Mouse (Mus musculus): ENCODE data around the gene Rab22a. TPM values are rescaled to one million over a fixed set of nuclear protein-coding genes. Genes with fewer than 3 reads are reported as not detected.
"Not testable (repeated sequence)": the region's sequence is repeated elsewhere in the genome, so short reads cannot be mapped to it uniquely, and the experiment has no call there.

The Rab22a gene
- polyA plus RNA-seq, 1 experiment, result 24.6 TPM

GRCm38 (mm10) chr2:173689835-173690234, 30.3 kb downstream of the Rab22a start:
- no peak overlapping the region for H3K4me3 ChIP-seq (ENCODE audit: insufficient read depth, low read depth, low read length)
- no peak overlapping the region for H3K27ac ChIP-seq (replicated peaks; ENCODE audit: low read depth, low read length)
- no peaks in the 10 kb centered on the region for H3K4me1 ChIP-seq (ENCODE audit: control insufficient read depth, insufficient read depth, insufficient read length, low read length)

DNA sequence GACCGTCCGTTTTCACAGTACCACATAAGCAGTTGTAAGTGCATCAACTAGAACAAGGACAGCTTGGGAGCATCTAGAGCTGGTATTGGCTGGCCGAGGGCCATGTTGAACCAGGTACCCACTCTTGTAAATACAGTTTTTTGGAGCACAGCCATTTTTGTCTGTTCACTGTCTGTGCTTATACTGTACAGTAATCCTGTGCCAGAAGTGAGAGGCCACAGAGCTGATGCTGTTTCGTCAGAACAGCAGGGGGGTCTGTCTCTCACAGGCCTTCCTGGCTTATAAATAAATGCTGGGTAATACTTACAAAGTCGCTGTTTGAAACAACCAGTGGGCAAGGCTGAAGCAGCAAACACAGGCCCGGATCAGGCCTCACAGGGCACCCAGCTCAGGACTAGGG, 32.2 kb downstream of the Rab22a start:
- H3K27ac ChIP-seq (replicated peaks; ENCODE audit: low read depth, low read length), result no peak overlapping the region
- H3K4me3 ChIP-seq (ENCODE audit: insufficient read depth, low read depth, low read length), result no peak overlapping the region
- no peaks in the 10 kb centered on the region for H3K4me1 ChIP-seq (ENCODE audit: control insufficient read depth, insufficient read depth, insufficient read length, low read length)

DNA sequence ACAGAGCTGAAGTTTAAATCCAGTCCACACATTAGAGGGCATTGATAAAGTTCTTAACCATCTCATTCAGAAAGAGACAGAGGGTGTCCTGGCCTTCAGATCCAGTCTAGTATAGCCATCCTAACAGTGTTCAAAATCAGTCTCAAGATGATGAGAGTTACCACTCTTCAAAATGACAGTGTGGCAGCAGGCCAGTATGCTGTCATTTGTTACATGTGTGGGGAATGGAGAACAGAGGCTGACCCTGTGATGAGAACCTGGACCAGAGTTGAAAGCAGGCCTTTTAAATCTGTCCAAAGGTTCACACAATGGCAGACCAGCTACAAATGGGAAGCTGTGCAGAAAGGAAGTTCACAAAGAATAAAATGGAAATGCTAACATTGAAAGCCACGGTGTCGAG, 33.1 kb downstream of the Rab22a start:
- no peaks in the 10 kb centered on the region for H3K4me1 ChIP-seq (ENCODE audit: control insufficient read depth, insufficient read depth, insufficient read length, low read length)
- H3K4me3 ChIP-seq (ENCODE audit: insufficient read depth, low read depth, low read length), result no peak overlapping the region
- H3K27ac ChIP-seq (replicated peaks; ENCODE audit: low read depth, low read length), result no peak overlapping the region

DNA sequence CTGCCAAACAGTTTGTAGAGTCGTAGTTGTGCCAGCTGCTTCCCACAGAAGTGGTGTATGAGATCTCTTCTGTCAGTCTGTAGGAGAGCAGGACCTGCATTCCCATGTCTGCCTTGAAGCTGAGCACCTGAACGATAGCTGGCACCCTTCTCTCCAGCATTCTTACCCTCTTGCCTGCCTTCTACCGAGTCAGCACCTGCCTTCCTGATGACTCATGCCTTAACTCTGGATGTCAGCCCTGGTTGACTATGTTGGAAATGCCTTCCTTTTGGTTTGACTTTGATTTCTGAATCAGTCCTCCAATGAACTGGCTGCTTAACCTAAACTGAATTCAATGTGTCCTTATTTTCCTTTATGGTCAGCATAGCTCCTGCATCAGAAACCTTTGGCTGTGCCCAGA, 39.3 kb downstream of the Rab22a start:
- Histone ChIP-seq H3K27ac (replicated peaks; ENCODE audit: low read depth, low read length) (no peak overlapping the region), H3K4me1 (ENCODE audit: control insufficient read depth, insufficient read depth, insufficient read length, low read length) (peaks cover 6% of the 10 kb centered on the region; the same call in 1 of the 2 replicates), H3K4me3 (ENCODE audit: insufficient read depth, low read depth, low read length) (no peak overlapping the region)

DNA sequence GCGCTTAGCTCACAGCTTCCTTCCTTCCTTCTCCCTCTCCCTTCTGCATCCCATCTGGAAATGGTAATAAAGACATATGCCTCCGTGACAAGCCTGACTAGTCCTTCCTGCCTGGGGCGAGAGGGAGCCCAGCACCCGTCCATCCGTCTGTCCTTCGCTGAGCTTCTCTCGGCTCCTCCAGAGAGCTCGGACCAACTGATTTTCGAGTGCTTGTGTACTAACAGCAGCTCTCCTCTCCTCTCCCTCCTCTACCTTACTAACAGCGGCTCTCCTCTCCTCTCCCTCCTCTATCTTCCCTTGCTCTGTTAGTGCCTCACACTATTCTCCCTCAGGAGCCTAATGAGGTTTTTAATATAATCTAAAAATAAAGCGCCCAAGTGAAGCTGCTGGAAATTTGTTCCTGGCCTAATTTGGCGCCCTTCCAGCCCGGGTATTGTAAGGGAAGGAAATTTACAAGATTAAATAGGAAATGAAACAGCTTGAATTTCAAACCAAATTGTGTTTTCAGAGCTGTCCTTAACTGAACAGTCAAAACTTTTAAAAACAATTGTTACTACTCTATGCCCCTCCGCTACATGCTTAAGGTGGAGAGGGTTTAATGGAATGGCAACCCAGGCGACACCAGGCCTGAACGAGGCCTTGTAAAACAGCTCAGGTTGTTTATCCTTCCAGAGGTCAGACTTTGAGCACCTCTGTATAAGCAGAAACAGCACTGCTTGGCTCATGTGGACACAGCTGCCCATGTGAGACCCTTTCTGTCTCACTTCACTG, 42.7 kb downstream of the Rab22a start:
- Histone ChIP-seq H3K4me3 (ENCODE audit: insufficient read depth, low read depth, low read length) (no peak overlapping the region), H3K4me1 (ENCODE audit: control insufficient read depth, insufficient read depth, insufficient read length, low read length) (peaks cover 6% of the 10 kb centered on the region; the same call in 1 of the 2 replicates), H3K27ac (replicated peaks; ENCODE audit: low read depth, low read length) (peak overlapping the region; percentile 64)

DNA sequence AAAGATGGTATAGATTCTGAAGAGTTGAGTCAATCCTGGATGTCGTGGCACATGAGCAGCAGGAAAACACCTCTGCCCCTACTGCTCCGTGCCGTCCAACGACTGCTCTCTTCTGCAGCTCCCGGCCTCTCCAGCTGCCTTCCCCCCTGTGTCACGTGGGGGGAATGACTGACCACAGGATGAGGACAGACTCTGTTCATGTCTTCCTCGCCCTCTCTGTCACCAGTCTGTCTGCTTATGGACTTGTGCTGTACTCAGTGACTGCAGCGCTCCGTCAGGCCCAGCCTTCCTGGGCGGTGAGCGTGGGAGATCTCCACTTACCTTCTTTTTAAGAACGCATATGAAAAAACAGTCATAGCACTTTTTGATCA, 43.3 kb downstream of the Rab22a start:
- H3K4me1 ChIP-seq (ENCODE audit: control insufficient read depth, insufficient read depth, insufficient read length, low read length), result peaks cover 6% of the 10 kb centered on the region; the same call in 1 of the 2 replicates
- H3K27ac ChIP-seq (replicated peaks; ENCODE audit: low read depth, low read length), result peak overlapping the region; percentile 64
- no peak overlapping the region for H3K4me3 ChIP-seq (ENCODE audit: insufficient read depth, low read depth, low read length)

DNA sequence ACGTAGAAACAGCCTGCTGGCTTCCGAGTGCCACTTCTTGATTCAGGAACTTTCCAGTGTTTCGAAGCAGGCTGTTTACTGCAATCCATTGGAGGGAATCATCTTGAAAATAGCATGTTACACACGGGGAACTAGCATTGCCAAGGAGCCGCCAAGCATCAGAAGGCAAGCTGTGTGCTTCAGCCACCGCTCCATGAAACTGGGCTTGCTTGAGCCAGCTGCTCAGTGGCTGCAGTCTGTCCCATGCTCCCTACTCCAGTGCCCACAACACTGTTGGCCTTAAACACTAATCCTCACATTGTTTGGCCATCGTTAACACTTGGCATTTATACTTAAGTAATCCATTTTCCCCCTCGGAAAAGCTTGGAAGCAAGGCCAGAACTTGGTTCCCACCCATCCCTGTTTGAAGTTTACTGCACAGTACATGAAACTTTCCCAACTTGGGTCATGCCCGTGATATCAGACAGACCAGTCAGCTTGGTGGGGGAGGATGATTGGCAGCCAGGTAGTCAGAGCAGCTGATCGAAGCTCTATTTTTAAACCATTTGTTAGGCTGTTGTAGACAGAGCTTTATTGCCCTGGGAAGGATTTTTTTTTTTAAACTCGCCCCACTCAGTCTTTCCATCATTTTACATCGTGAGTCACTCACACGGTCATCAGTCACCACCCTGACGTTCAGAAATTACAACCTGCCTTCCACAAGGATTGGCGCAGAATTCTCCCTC, 46.4 kb downstream of the Rab22a start:
- Histone ChIP-seq H3K27ac (replicated peaks; ENCODE audit: low read depth, low read length) (no peak overlapping the region), H3K4me3 (ENCODE audit: insufficient read depth, low read depth, low read length) (no peak overlapping the region), H3K4me1 (ENCODE audit: control insufficient read depth, insufficient read depth, insufficient read length, low read length) (peaks cover 6% of the 10 kb centered on the region; the same call in 1 of the 2 replicates)

- H3K4me1 ChIP-seq (ENCODE audit: control insufficient read depth, insufficient read depth, insufficient read length, low read length); H3K4me3 ChIP-seq (ENCODE audit: insufficient read depth, low read depth, low read length); H3K27ac ChIP-seq (replicated peaks; ENCODE audit: low read depth, low read length): not testable (repeated sequence)
Measured at GRCm38 (mm10) chr2:173707626-173708025, 48.1 kb downstream of the Rab22a start.

DNA sequence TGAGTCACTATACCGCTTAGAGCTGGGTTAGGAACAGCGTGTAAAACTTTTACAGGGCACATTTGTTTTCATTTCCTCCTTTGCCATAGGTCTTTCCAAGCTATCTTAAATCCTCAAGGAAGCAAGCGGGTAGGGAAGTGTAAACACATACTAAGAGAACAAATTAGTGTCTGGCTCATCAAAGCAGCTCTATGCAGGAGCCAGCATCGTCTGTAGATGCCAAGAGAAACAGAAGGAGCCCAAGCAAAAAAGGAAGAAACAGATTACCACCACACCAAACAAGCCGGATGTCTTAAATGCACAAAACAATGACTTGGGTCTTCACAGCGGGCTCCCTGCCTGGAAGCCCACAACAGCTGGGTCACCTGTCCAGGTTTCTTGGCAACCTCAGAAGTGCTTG, 50.6 kb downstream of the Rab22a start:
- no peak overlapping the region for H3K4me3 ChIP-seq (ENCODE audit: insufficient read depth, low read depth, low read length)
- no peaks in the 10 kb centered on the region for H3K4me1 ChIP-seq (ENCODE audit: control insufficient read depth, insufficient read depth, insufficient read length, low read length)
- H3K27ac ChIP-seq (replicated peaks; ENCODE audit: low read depth, low read length), result no peak overlapping the region

DNA sequence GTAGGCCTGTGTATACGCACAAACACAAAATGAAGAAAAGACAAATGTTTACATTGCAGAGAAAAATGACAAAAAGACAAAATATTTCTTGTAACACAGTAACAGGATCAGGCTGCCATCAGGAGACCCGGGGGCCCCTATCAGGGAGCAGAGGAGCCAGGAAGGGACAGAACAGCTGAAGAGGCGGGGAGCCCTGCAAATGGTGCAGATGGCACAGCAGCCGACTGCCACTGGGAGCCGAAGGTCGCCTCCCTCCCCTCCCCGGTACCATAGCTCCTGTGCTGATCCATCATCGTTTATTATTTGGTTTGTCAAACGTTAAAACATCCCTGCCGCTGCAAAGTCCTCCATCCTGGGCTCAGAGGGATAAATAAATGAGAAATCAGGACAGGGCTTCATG, 53.1 kb downstream of the Rab22a start:
- Histone ChIP-seq H3K27ac (replicated peaks; ENCODE audit: low read depth, low read length) (no peak overlapping the region), H3K4me1 (ENCODE audit: control insufficient read depth, insufficient read depth, insufficient read length, low read length) (no peaks in the 10 kb centered on the region), H3K4me3 (ENCODE audit: insufficient read depth, low read depth, low read length) (no peak overlapping the region)

DNA sequence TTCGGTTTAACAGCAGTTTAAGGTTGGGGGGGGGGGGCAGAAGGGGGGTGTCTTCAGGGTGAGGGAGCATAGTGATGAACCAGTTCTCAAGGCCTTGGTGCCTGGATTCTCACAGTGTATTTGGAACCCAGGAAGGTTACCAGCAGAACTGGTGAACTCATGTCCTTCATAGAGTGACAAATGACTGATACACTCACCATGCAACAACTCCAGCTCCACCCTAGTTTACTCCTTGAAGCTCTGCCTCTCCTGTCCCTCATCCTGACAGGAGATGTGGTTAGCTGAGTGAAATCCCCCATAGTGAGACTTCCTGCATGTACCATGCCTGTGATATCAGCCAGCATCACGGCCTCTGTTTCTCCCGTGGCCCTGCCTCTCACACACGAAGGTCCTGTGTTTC, 53.7 kb downstream of the Rab22a start:
- no peaks in the 10 kb centered on the region for H3K4me1 ChIP-seq (ENCODE audit: control insufficient read depth, insufficient read depth, insufficient read length, low read length)
- no peak overlapping the region for H3K27ac ChIP-seq (replicated peaks; ENCODE audit: low read depth, low read length)
- no peak overlapping the region for H3K4me3 ChIP-seq (ENCODE audit: insufficient read depth, low read depth, low read length)

- Histone ChIP-seq H3K4me1 (ENCODE audit: control insufficient read depth, insufficient read depth, insufficient read length, low read length) (no peaks in the 10 kb centered on the region), H3K27ac (replicated peaks; ENCODE audit: low read depth, low read length) (no peak overlapping the region), H3K4me3 (ENCODE audit: insufficient read depth, low read depth, low read length) (no peak overlapping the region)
Measured at GRCm38 (mm10) chr2:173714620-173715218, 55.2 kb downstream of the Rab22a start.

DNA sequence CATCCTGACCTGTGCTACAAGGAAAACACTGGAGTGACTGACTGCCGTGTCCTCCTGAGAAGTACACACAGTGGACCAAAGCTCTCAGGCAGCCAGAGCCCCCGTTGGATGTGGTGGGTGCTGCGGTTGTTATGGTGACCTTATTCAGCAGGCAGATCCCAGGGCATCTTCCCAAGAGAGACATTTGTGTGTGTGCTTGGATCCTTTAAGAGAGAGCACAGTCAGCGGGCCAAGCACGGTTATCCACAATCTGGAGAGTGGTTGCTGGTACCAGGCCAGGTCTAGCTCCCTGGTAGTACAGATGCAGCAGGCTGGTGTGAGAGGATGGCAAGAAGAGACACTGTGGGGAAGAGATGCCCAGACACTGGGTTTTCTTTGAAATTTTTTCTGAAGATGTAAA, 57.4 kb downstream of the Rab22a start:
- Histone ChIP-seq H3K4me1 (ENCODE audit: control insufficient read depth, insufficient read depth, insufficient read length, low read length) (no peaks in the 10 kb centered on the region), H3K4me3 (ENCODE audit: insufficient read depth, low read depth, low read length) (no peak overlapping the region), H3K27ac (replicated peaks; ENCODE audit: low read depth, low read length) (no peak overlapping the region)

DNA sequence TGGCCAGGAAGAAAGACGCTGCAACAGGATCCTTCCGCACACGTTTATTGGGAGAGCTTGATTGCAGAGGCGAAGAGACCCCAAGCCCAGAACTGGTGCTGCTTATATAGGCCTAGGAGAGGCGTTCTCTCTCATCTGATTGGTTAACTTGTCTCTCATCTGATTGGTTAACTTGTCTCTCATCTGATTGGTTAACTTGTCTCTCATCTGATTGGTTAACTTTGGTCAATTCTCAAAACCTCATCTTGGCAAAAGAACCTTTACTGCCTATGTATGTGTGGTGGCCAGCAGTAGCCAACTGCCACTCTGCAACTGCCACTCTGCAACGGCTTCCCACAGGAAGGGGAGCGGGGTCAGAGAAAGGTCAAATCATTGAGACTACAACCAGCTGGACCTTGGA, 59.6 kb downstream of the Rab22a start, which contains the start of gene 1700010B08Rik:
Gene 1700010B08Rik, plus strand, starts transcription at position 301 of the 400 bp plus-strand sequence.
- H3K27ac ChIP-seq (replicated peaks; ENCODE audit: low read depth, low read length); H3K4me1 ChIP-seq (ENCODE audit: control insufficient read depth, insufficient read depth, insufficient read length, low read length); H3K4me3 ChIP-seq (ENCODE audit: insufficient read depth, low read depth, low read length): not testable (repeated sequence)

DNA sequence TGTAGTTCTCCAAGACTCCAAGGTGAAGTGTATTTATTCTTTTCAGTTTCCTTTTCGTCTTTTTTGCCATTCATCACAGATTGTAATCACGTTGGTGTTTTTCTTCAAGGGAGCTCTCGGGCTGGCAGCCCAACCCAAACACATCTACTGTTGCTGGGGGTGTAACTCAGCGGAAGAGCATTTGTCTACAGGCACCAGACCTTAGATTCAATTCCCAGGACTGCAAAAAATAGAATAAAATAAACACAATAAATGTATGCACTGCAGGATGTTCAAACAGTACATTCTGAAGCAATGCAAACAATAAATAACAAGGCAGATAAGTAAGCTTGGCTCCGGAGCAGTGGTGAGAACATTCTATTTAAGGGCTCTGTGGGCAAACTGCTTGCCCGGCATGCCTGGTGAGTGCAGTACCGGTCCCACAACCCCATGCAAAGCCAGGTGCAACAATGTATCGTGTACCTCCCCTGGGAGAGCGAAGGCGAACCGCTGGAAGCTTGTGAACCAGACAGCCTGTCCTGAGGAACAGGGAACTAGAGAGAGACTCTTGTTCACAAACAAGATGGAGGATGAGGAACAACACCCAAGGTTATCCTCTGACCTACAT, 62.8 kb downstream of the Rab22a start:
- Histone ChIP-seq H3K27ac (replicated peaks; ENCODE audit: low read depth, low read length) (no peak overlapping the region), H3K4me3 (ENCODE audit: insufficient read depth, low read depth, low read length) (no peak overlapping the region), H3K4me1 (ENCODE audit: control insufficient read depth, insufficient read depth, insufficient read length, low read length) (no peaks in the 10 kb centered on the region)
